Mouse (Mus musculus) hematopoietic stem cell, adult 5-6 weeks (primary cell): ENCODE results near the gene Srsf11. TPM values are rescaled to one million over a fixed set of nuclear protein-coding genes. Genes with fewer than 3 reads are reported as not detected.

Source experiments
- ATAC-seq, 2 experiments: fragments of 125-278 bp in 1 of 2; replicated peaks in 1 of 2; 2 replicates each; pipeline ENCODE4 v1.8.0; 2016 to 2017; ENCODE audit warnings: inconsistent platforms in 2 of 2, mild to moderate bottlenecking in 2 of 2, moderate number of reproducible peaks in 2 of 2, low read depth in 1 of 2, moderate TSS enrichment in 1 of 2; ENCODE audit not compliant: low FRiP score in 2 of 2, poor library complexity in 2 of 2, severe bottlenecking in 2 of 2, insufficient read depth in 1 of 2, low TSS enrichment in 1 of 2
- total RNA-seq: library from RNA; stranded (forward); fragments of 172-1452, 232-1000 nt; gene quantifications from 2 replicates; pipeline ENCODE4 v1.2.3, GENCODE M21; 2017

The Srsf11 gene
- 350 and 393 TPM in 2 replicates for total RNA-seq

DNA sequence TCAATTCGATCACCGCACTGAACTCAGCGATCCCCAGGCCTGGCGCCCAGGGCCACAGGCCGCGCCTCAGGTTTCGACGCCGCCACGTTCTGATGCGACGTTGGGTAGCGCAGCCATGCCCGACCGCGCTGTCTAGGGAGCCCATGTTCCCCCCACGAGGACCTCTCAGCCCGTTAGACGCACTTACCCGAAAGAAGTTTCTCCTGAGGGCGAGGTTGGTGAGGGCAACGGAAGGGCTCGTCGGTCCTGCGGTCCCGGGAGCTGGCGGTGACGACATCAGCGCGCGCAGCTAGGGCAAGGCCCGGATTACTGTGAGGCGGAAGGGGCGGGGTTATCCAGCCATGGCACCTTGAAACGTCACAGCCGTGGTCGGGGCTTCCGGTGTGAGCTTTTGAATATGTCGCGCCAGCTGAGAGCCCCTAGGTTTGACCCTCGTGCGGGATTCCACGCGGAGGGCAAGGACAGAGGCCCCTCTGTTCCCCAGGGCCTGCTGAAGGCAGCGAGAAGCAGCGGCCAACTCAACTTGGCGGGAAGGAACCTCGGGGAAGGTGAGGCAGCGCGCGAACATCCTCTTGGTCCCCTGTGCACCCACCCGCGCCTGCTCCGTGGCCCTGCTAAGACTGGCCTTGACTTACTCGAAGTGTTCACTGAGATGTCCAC, at the start of gene Srsf11, which contains the start of gene Lrrc40:
Gene Srsf11 (minus strand): TSS at position 311 of the 660 bp plus-strand sequence.
Gene Lrrc40 (plus strand): TSS at position 334 of the 660 bp plus-strand sequence.
- peak; percentile 92 to 94 for ATAC-seq

DNA sequence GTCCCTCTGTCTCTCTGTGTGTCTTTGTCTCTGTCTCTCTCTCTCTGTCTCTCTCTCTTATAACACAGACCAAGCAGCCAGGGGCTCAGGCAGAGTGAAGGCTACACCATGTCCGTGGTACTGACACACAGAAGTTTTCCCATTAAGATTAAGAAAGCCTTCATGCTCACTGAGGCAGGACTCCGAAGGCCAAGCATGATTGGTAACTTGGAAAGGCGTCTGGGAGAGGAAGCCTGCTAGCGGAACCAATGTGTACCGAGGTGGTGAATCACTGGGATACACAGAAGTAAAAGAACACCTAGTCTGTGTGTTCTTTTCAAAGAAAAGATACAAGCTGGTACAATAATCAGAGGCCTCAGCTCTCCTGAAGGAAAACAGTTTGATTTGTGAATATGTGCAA, 41.4 kb upstream of the Srsf11 start:
- no peak for ATAC-seq

DNA sequence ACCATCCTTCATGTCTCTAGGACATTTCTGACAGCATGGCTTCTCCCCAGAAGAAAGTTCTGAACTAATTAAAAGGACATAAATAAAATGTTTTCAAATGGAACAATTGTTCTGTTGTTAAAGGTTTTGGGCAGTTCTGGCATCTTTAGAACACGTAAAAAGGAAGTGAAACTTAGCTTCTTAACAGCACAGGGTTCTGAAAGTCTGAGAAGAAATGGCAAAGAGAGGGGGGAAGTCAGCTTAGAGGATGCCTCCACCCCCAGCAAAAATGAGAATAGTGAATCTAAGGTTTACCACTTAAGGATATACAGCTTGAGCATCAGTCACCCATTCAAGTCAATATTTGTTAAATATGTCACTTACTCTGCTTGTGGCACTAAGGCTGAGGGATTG, 40.9 kb upstream of the Srsf11 start:
- 0 out of 4 replicates have a peak, but pooled peaks of 1 of the 2 experiments have one; percentile 17 for ATAC-seq

DNA sequence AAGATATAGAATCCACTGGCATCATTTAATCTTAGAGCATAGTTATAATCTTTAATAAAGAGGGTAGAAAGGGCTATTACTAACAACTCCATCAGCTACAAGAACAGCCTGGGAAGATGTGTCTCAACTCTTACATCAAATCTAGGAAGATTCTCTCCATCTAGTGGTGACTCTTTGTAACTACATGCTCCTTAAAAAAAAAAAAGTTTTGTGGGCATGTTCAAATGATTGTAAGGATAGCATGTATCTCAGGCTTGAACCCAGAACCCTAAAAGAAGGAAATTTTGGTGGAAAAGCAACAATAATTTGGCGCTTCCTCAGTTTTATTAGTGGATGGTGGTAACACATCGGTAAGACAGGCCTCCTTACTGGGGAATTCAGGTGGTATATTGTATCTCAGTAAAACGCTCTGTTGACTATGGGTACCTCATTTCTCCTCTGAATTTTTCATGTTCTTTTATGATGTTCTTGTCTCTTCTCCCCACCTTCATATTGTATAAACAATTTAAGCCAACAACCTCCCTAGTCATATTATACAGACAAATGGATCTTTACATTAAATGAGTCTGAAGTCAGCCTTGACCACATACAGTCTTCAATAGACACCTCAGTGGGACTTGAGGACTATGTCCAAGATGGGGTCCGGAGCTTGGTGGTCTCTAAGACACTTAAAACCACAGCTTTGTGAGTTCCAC, 40.4 kb upstream of the Srsf11 start:
- peak; percentile 52 to 56; a peak in 3 of 4 replicates for ATAC-seq

DNA sequence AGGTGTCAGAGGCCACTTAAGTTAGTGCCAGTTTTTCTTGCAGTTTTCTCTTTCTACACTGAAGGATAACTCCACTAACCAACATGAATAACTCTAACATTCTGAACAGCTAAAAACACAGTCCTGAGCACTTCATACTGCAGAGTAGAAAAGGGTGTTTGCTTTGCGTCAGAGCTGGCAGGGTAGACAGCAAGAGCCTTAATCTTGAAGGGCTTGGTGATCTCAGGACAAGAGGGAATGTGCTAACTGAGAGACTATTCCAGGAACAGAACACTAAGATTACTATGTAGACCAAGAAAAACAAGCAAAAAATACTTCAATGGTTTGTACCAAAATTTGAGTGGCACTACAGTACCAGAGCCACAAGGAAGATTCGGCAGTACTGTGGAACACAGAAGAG, 38.6 kb upstream of the Srsf11 start:
- ATAC-seq: no peak

DNA sequence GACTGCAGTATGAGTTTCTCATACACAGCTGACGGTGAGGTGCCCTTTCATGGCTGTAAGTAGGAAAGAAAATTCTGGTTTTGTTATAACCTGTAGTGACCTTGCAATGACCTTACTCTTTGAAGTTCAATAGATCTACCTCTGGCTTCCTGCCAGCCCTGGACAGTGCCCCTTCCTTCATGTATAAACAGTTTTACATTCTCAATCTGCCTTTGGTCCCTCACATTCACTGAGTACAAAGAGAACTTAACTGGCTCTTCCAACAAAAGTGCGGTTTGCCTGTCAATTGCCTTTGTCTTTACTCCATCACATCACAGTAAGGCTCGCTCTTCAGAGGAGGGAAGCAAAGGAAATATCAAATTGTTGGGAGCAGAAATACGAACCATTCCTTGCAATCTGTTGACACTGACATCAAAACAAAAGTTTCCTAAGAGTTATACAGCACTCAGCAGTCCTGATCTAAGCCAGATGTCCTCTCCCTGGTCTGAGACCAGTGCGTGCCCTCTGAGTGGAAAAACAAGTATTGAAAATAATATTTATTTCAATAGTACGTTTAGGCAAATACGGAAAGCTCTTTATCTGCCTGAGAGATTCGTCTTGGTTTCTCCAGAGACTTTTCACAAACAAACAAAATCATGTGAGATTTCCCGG, 32.3 kb upstream of the Srsf11 start:
- no peak for ATAC-seq

DNA sequence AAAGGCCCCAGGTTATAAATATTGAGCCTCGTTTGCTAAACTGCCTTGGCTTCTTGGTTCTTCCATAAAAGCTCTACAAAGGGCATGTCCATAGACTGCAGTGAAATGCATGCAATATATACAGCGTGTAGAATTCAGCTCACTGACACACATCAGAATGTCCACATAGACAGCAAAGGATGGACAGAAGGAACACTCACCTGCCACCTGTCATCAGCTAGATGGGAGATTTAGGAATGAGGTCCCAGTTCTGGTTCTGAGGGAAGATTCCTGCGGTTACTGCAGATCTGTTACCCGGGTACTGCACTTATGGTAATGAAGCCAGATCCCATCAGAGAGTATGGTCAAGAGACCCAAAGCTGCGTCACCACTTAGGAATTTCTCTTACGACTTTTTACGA, 31.5 kb upstream of the Srsf11 start:
- ATAC-seq: no peak

DNA sequence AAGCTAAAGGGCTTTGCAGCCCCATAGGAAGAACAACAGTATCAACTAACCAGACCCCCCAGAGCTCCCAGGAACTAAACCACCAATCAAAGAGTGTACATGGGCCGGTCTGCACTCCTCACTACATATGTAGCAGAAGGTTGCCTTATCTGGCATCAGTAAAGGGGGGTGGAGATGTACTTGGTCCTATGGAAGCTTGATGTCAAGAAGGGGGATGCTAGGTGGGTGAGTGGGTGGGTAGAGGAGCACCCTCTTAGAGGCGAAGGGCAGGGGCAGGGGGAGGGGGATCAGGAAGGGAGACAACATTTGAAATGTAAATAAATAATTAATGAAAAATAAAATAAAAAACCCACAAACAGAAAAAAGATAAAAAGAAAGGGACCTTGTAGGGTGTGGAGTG, 28.8 kb upstream of the Srsf11 start:
- ATAC-seq: no peak

DNA sequence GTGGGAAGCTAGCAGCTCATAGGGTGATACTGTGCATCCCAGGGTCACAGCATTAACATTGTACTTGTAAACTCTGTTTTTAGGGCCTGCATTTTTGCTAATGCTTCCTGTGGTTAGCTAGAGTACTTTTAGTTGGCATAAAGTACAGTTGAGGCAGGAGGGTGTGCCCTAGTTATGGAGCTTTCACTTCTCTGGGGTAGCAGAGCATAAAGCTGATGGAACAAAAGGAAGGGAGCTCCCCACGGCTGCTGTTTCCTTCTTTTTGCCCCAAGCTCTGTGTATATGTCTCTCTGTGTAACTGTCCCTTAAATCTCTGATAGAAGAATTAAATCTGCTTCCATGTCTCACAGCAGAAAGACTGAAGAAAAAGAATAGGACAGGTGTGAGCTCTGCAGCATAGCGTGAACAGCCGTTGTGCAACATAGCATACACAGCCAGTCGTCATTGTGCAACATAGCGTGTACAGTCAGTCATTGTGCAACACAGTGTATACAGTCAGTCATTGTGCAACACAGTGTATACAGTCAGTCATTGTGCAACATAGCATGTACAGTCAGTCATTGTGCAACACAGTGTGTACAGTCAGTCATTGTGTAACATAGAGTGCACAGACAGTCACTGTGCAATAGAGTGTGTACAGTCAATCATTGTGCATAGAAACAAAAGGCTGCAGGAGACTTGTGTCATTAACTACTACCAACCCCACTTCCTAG, 25.5 kb upstream of the Srsf11 start:
- ATAC-seq: peak in 1 of 2 experiments; percentile 78; a peak in 1 of 4 replicates

DNA sequence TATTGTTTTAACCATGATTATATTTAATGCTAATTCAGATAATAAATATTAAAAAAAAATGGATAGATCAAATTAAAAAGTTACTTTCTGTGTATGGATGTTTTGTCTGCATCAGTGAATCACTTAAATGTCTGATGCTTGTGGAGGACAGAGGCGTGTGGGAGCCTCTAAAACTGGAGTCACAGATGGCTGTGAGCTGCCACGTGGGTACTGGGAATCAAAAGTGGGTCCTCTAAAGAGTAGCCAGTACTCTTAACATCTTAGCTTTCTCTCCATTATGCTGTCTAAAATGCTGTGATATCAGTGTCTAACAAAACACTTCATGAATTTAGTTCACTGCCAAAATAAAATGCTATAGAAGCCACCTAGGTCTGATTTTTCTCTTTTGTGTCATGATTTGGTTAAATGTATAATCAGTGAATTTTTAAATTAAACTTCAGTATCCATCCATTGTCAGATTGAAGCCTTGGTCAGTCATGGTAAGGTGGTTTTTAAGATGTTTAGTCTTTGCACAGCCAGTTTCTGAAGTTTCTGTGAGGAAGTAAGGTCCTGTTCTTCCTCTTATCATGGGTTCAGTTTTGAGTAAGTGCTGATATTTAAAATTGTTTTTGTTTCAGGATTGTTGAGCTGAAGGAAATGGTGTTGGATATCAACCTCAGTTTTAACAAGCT, 24.3 kb upstream of the Srsf11 start:
- ATAC-seq: no peak

DNA sequence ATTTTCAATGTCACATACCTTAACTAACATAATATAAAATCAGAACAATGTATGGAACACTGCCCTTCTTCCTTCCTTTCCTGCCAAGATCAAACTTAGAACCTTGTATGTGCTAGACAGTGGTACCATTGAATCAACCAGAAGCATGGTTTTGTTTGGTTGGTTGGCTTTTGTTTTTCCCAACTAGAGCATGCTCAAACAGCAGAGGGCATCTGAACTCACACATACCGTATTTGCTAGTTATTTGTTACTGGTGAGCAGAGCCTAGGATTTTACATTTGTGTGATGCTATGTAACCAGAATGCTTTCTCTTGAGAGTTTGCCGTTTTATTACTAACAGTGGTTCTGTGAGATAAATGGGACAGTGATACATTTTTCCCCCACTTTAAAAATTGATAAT, 13.1 kb upstream of the Srsf11 start:
- no peak for ATAC-seq

DNA sequence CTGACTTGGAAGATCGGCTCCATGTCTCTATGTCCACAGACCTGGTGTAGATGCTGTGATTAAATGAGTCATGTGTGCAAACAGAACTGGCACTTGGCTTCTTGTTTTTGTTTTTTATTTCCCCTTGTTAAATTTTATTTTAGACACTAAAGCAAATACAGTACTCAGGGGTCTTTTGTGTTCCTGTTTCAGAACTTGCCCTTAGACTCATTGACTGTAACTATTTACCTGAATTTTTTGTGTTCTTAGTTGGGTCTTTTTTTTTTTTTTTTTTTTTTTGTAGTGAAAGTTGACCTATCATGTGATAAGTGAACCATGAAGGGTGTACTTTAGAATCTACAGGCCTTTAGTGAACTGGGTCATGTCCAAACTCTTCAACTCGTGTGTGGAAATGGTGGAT, 4.3 kb upstream of the Srsf11 start:
- no peak for ATAC-seq

DNA sequence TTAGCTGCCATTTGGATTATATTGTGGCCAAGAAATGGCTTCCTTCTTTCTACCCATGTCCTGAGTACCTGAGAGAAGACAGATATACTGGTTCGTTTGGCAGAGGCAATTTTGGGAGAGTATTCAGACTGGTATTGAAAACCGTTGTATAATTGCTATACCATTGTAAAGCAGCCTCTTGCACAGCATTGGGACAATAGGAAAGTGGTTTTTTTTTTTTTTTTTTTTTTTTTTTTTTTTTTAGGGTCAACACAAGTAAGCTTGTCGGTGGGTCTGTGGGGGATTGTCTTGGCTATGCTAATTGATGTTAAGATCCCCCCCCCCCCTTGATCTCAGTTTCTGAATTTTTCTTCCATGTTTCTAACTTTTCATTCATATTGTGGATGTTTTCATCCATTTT, 1.7 kb upstream of the Srsf11 start:
- ATAC-seq: no peak

DNA sequence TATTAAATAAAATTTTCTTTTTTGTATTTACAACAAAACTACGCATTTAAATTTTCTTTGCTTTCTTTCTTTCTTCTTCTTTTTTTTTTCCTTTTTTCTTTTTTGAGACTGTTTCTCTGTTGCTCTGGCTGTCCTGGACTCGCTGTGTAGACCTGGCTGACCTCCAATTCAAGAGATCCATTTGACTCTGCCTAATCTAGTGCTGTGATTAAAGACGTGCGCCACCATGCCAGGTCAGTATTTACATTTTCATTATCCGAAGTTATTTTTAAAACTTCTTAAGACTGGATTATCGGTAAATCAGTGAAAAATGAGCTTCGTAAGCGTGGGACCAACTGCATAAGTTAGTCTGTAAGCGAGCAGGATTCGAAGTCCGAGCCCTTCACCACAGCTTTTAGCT, 573 bp downstream of the Srsf11 start:
- no peak for ATAC-seq

DNA sequence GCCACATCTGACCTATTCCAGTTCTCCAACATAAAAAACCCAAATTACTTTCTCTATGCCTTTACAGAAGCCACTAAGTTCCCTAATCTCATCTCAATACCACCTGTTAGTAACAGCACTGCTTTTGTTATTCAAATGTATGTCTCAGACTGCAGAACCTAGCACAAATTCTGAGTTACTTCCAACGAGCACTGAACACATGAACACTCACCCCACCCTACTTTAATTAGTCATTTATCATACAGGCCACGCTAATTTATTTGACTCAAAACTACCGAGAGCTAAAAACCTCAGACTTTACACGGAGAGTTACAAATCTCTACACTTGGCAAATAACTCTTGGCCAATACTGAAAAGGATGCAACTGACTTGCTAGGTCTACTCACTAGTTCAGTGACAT, 4.3 kb downstream of the Srsf11 start:
- ATAC-seq: peak in 1 of 2 experiments; percentile 1; a peak in 1 of 4 replicates

DNA sequence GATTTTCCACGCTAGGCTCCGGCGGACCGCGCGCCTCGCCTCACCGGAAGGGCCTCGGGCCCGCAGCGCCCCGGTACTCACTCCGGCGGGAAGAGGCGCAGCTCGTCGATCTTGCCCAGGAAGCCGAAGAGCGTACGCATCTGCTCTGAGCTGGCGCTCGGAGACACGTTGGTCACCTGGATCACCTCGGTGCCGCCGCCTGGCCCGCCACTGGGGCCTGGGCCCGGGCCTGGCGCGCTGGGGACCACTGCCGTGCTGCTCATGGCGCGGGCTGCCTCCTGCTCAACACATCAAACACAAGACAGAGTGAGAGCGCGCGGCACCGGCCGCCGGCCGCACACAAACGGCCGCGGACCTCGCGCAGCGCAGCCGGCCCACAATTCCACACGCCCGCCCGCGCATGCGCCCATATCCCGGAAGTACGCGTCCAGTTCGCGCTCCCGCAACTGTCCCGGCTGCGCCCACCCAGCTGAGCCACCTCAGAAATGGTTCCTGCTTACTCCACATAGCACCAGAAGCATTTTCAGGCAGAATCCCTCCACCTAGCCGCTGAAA, 5.0 kb downstream of the Srsf11 start:
- ATAC-seq: peak; percentile 71 to 73

DNA sequence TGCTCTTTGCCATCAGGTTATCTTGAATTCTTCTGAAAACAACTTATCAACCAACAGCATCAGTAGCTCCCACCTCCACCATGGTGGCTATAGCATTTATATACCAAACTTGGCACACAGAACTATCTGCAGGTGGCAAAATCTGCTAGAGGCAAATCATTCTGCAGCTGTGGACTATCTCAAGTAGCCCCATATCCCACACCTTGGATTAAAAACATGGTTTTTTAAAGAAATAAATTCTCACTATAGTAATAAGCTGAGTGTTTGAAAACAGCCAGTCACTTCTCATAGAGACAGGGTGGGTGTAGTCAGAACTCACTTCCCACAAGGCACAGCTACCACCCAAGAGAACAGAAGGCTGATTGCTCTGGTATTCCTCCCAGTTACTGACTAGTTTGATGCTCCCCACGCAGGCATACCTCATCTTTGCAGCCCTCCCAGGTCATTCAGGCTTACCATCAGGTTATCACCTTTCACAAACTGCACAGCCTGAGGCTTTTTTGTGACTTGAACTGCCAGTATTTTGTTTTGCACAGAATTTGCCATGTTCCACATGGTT, 26.6 kb downstream of the Srsf11 start:
- no peak; a peak in 1 of 4 replicates for ATAC-seq
